Mouse (Mus musculus) embryonic facial prominence, embryonic 12.5 days (tissue): ENCODE results near the gene Gm5799. TPM values are rescaled to one million over a fixed set of nuclear protein-coding genes. Genes with fewer than 3 reads are reported as not detected.
"Not testable (repeated sequence)": the region's sequence is repeated elsewhere in the genome, so short reads cannot be mapped to it uniquely, and the experiment has no call there.

Source experiments
- ATAC-seq: fragments of 200-750 bp; cut with Nextera tagmentation; 2 replicates; pipeline ENCODE4 v1.8.0; 2017; ENCODE audit not compliant: insufficient number of reproducible peaks, insufficient read depth, low FRiP score, low TSS enrichment
- H3K27ac ChIP-seq: fragments of 300-500 bp; sonication (generic); 2 replicates; pipeline ENCODE4 v1.5.1; 2016; ENCODE audit warnings: mild to moderate bottlenecking
- H3K27me3 ChIP-seq: fragments of 300-500 bp; sonication (generic); 2 replicates; pipeline ENCODE4 v1.6.1; 2016; ENCODE audit warnings: mild to moderate bottlenecking, moderate library complexity
- H3K36me3 ChIP-seq: fragments of 300-500 bp; sonication (generic); 2 replicates; pipeline ENCODE4 v1.6.1; 2016; ENCODE audit warnings: mild to moderate bottlenecking
- H3K4me1 ChIP-seq: fragments of 300-500 bp; sonication (generic); 2 replicates; pipeline ENCODE4 v1.6.1; 2016
- H3K4me2 ChIP-seq: fragments of 300-500 bp; sonication (generic); replicated peaks from 2 replicates; pipeline ENCODE4 v1.6.1; 2016; ENCODE audit warnings: mild to moderate bottlenecking, moderate library complexity
- H3K4me3 ChIP-seq: fragments of 300-500 bp; sonication (generic); 2 replicates; pipeline ENCODE4 v1.5.1; 2016; ENCODE audit warnings: mild to moderate bottlenecking
- H3K9ac ChIP-seq: fragments of 300-500 bp; sonication (generic); 2 replicates; pipeline ENCODE4 v1.6.1; 2016; ENCODE audit warnings: mild to moderate bottlenecking, moderate library complexity
- H3K9me3 ChIP-seq: fragments of 300-500 bp; sonication (generic); 2 replicates; pipeline ENCODE4 v1.6.1; 2016; ENCODE audit warnings: mild to moderate bottlenecking, moderate library complexity
- WGBS: fragments of 180-500 bp; shearing (Covaris S2); methylation state at CpG from one replicate; pipeline ENCODE4 v1.1.7; 2016; 5-methylcytosine and 5-hydroxymethylcytosine counted together
- polyA plus RNA-seq: library from polyadenylated mRNA; unstranded; fragments of >200 nt; fragmentation: Nextera tagmentation; extraction: Ambion mirVana; gene quantifications from 2 replicates; pipeline ENCODE4 v1.2.1, GENCODE M21; 2016

Gm5799 gene
- not detected in 2 replicates for polyA plus RNA-seq

DNA sequence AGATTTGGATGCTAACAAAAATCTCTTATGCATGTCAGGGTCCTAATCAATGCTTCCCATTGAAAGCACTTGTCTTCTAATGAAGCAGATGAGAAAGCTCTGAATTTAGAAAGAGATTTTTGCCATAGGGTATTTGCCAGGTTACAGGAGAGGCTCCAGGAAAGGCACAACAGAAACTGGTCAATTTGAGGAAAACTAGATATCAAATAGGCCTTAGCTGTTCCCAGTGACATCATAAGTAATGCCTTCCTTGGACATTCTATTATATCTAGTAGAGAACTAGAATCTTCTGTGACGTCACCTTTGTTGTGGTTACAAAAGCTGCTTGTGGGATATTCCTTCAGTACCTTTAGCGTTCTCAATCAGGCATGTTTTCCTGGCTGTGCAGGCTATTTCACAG lies at the start of gene Gm5799:
Gene Gm5799, plus strand, starts transcription at position 301 of the 400 bp plus-strand sequence.
- not testable (repeated sequence) for H3K36me3 ChIP-seq, H3K4me1 ChIP-seq, H3K4me3 ChIP-seq, H3K27me3 ChIP-seq, H3K4me2 ChIP-seq, H3K27ac ChIP-seq, ATAC-seq, H3K9ac ChIP-seq, H3K9me3 ChIP-seq
- 94% methylated on average over 2 of the region's 2 CpGs for WGBS

DNA sequence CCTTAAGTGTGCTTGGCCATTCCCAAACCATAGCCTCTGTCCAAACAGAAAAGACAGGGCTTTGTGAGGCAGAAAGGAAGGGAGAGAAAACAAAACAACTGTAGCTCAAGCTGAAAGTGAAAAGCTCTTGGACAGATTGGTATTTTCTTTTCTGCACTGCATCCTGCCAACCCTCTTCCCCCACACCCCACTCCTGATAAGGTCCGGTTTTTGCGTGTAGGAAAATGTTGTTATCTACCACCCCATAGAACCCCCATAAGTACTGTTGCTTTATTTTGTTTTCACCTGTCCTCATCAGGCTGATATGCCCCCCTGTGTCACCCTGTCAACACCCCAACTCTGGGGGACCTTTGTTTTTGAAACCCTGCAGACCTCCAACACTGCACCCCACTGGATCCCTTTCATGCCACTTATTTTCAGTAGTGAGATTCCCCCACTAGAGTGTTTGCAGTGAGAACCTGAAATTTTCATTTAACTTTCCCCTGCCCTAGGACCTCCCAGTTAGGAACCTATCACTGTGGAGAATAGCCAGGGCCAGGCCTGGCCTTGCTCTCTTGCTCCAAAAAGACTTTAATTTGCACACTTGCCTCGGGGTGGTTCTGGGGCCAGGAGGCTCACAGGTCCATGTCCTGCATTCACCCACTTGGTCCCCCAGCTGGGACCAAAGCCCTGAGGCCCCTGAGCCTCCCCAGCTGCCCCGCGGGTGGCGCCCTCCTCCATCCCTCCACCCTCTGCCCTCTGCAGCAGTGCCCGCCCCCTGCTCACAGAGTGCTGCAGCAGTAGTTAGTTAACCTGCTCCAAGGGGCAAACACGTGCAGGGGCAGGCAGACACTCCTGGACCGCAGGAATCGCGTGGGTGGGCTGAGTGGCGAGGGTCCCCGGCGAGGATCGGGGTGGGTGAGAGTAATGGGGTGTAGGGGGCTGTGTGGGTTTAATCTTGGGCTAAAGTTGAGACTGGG lies 12.0 kb upstream of the Gm5799 start:
- not testable (repeated sequence) for H3K9me3 ChIP-seq, H3K36me3 ChIP-seq, H3K4me1 ChIP-seq, H3K4me2 ChIP-seq, H3K27ac ChIP-seq, H3K9ac ChIP-seq, H3K4me3 ChIP-seq, H3K27me3 ChIP-seq, ATAC-seq
- 22% methylated on average over 15 of the region's 15 CpGs for WGBS

DNA sequence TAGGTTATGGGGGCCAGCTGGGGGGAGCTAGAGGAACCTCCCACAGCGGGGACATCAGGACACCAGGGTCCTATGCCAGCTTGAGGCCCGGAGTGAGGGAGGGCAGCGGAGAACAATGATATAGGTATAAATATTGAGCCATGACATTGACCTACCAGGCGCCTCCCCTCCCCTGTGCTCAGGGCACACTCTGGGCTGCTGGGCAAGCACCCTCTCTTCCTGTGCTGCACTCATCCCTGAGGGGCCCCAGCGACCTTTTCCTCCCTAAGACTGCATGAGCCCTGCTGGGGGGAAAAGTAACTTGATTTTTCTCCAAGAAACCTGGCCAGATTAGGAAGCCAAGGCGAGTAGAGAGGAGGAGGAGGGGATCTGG lies 11.4 kb upstream of the Gm5799 start:
- not testable (repeated sequence) for H3K4me1 ChIP-seq, H3K9ac ChIP-seq, H3K9me3 ChIP-seq, H3K4me2 ChIP-seq, ATAC-seq, H3K4me3 ChIP-seq, H3K27ac ChIP-seq, H3K27me3 ChIP-seq, H3K36me3 ChIP-seq
- WGBS, result no CpG with 5 or more reads among the region's 6 CpGs

DNA sequence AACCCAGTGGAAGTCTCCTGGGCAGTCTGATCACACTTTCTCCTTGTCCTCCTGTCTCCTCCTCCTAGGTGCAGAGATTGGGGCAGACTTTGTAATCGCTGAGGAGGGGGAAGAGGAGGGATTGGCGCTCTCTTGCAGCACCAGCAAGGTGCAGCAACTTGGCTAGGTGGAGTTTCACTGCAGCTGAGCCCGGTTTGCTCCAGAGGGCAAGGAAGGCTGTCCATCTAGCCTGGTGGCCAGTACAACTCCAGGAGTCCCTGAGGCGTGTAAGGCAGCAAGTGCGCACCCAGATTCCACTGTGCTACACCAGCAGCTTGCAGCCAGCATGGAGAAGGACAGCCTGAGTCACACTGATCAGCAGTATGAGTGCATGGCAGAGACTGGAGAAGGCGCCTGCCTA lies 11.0 kb upstream of the Gm5799 start:
- not testable (repeated sequence) for H3K9me3 ChIP-seq, H3K4me3 ChIP-seq, H3K27ac ChIP-seq, H3K4me2 ChIP-seq, H3K4me1 ChIP-seq, H3K27me3 ChIP-seq, H3K36me3 ChIP-seq, ATAC-seq, H3K9ac ChIP-seq
- 44% methylated on average over 6 of the region's 6 CpGs for WGBS

GRCm38 (mm10) chr14:43538144-43538543 lies 5.2 kb upstream of the Gm5799 start:
- not testable (repeated sequence) for H3K4me3 ChIP-seq, H3K4me1 ChIP-seq, H3K27me3 ChIP-seq, H3K36me3 ChIP-seq, H3K9ac ChIP-seq, H3K9me3 ChIP-seq, H3K27ac ChIP-seq, H3K4me2 ChIP-seq, ATAC-seq
- 78% methylated on average over 2 of the region's 2 CpGs for WGBS

DNA sequence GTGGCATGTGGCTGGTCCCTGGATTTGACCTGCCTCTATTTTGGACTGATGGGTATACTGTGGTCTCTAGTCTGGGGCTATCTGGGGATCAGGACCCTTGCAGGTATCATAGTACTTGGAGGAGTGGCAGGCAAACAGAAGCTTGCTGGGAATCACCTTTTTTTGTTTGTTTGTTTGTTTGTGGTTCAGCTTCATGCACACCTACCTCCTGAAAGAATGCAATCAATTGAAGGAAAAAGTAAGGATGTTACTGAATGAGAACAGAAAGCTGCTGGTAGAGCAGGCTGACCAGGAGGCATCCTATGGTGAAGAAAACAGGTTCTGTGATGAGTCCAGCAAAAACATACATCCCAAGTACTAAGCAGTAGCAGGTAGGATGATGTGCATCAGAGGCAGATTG lies 2.9 kb downstream of the Gm5799 start:
- H3K27ac ChIP-seq, ATAC-seq, H3K4me2 ChIP-seq, H3K36me3 ChIP-seq, H3K4me1 ChIP-seq, H3K9ac ChIP-seq, H3K9me3 ChIP-seq, H3K4me3 ChIP-seq, H3K27me3 ChIP-seq: not testable (repeated sequence)

GRCm38 (mm10) chr14:43552271-43552670 lies 8.9 kb downstream of the Gm5799 start:
- H3K27me3 ChIP-seq, H3K27ac ChIP-seq, H3K36me3 ChIP-seq, H3K4me1 ChIP-seq, H3K9ac ChIP-seq, H3K4me3 ChIP-seq, H3K9me3 ChIP-seq, H3K4me2 ChIP-seq, ATAC-seq: not testable (repeated sequence)
- WGBS, result 86% methylated on average over 2 of the region's 2 CpGs

- not testable (repeated sequence) for H3K9me3 ChIP-seq, H3K4me3 ChIP-seq, H3K4me2 ChIP-seq, ATAC-seq, H3K9ac ChIP-seq, H3K36me3 ChIP-seq, H3K4me1 ChIP-seq, H3K27me3 ChIP-seq, H3K27ac ChIP-seq
- 76% methylated on average over 4 of the region's 4 CpGs for WGBS
Measured at GRCm38 (mm10) chr14:43577969-43578368, 34.6 kb downstream of the Gm5799 start.

DNA sequence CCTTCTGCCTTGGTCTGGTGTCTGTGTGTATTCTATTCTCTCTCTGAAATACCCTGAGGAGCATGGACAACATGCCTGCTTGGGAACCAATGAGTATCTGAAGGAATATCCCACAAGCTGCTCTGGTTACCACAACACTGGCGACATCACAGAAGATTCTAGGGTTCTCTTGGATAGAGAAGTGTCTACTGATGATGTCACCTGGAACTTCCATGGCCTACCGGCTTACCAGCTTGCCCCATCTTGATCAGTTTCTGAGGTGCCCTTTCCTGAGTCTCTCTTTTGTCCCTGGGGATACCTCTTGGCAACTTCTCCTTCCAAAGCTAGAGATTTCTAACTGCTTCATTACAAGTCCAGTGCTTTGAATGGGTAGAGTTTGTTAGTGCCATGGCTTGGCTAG lies 35.7 kb downstream of the Gm5799 start, which contains the start of gene Gm17654:
Gene Gm17654, minus strand, starts transcription at position 101 of the 400 bp plus-strand sequence.
- H3K4me1 ChIP-seq, H3K36me3 ChIP-seq, H3K4me3 ChIP-seq, ATAC-seq, H3K27ac ChIP-seq, H3K27me3 ChIP-seq, H3K9me3 ChIP-seq, H3K9ac ChIP-seq, H3K4me2 ChIP-seq: not testable (repeated sequence)
- 82% methylated on average over 1 of the region's 2 CpGs for WGBS

Other genes with a start within 250 kb of the Gm5799 start
- not detected in 2 replicates for gene Gm8127, start 249.7 kb upstream of the Gm5799 start, polyA plus RNA-seq
- not detected in 2 replicates for gene 1700001F09Rik, start 195.8 kb upstream of the Gm5799 start, polyA plus RNA-seq
- not detected in 2 replicates for gene Gm8138, start 127.2 kb upstream of the Gm5799 start, polyA plus RNA-seq
- not detected in 2 replicates for gene Gm17654, start 35.6 kb downstream of the Gm5799 start, polyA plus RNA-seq
- gene Gm10375, start 64.4 kb downstream of the Gm5799 start, polyA plus RNA-seq, result not detected in 2 replicates
- not detected in 2 replicates for gene Gm8165, start 133.6 kb downstream of the Gm5799 start, polyA plus RNA-seq
- 2.0 and 2.4 TPM in 2 replicates for gene Gm7324, start 154.3 kb downstream of the Gm5799 start, polyA plus RNA-seq
- not detected in 2 replicates for gene Gm16506, start 183.9 kb downstream of the Gm5799 start, polyA plus RNA-seq
- gene Gm6526, start 204.3 kb downstream of the Gm5799 start, polyA plus RNA-seq, result not detected in 2 replicates
- gene Gm8180, start 241.2 kb downstream of the Gm5799 start, polyA plus RNA-seq, result not detected in 2 replicates